Mouse (Mus musculus) kidney, adult 2 months (tissue): ENCODE data around the gene Metap1d.

Source experiments
- CTCF ChIP-seq: fragments of 200-500 bp; conservative IDR thresholded peaks from 2 replicates; pipeline ENCODE4 v1.5.1; 2011; ENCODE audit warnings: low read depth, mild to moderate bottlenecking, control low read depth, low read length, moderate library complexity, mixed read lengths; ENCODE audit not compliant: insufficient read depth, insufficient read length
- POLR2A ChIP-seq: fragments of 200-500 bp; IDR thresholded peaks from one replicate; pipeline ENCODE4 v1.6.1; 2011; ENCODE audit warnings: low read depth, low read length, control low read depth

- TF ChIP-seq CTCF = no peak
- no peak for TF ChIP-seq POLR2A
Observed at GRCm38 (mm10) chr2:71542227-71542815, 89.2 kb downstream of the Metap1d start.
